Comparison of ENCODE assay signal across 19 mouse cellular contexts in the genomic region with DNA sequence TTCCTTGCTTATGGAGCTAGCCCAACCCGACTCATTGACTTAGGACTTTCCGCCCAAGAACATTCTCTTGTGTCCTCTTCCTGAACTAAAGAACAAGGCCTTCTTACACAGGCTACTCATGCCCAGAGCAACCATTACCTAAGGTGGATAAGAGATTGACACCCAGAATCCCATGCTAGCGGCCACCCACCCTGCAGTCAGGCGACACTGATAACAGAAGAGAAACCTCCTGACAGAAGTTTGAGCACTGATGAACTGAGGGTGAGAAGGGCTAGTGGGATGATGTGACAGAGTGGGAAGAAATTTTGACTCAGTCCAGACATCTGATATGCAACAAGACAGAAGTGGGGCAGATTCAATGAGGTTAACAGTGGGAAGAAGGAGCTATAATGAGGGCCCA. TPM values are rescaled to one million over a fixed set of nuclear protein-coding genes. Genes with fewer than 3 reads are reported as not detected.
A peak's percentile ranks its signal among the peaks of the same experiment; 100 is the strongest.
DNase-seq lines count a peak whose midpoint lies in the region; ATAC-seq and TF ChIP-seq lines count a peak whose summit lies in the region.
"Had no signal": no experiment of that assay in that cellular context is flagged by ENCODE, and none has a peak within 500 bp of the region (broad histone marks: within the 10 kb centered on the region; RNA-seq: fewer than 3 reads in every experiment).

No protein-coding gene starts in this region.

- no peak for ATAC-seq in forebrain, postnatal 0 days
- peak; percentile 88 for ATAC-seq in liver, embryonic 14.5 days (ENCODE audit: insufficient read depth)
- peak; percentile 80; the same call in 1 of the 2 replicates for ATAC-seq in stomach, embryonic 15.5 days (ENCODE audit: insufficient read depth, low FRiP score, low read depth)
- no peak for ATAC-seq in hindbrain, embryonic 13.5 days (ENCODE audit: low FRiP score)
- ATAC-seq: forebrain, embryonic 16.5 days; Patski had no signal

- TF ChIP-seq CTCF in forebrain, postnatal 0 days (IDR thresholded peaks at IDR 0.05; ENCODE audit: low read depth) = no peak
- no peak for TF ChIP-seq CTCF in liver, embryonic 14.5 days (IDR thresholded peaks at IDR 0.05; ENCODE audit: low read depth)

- H3K27ac ChIP-seq in forebrain, embryonic 10.5 days = peak overlapping the region; percentile 67; the same call in 1 of the 2 replicates
- H3K27ac ChIP-seq in forebrain, postnatal 0 days (ENCODE audit: low read depth, low read length) = no peak overlapping the region
- peak overlapping the region; percentile 93 for H3K27ac ChIP-seq in liver, embryonic 14.5 days
- H3K27ac ChIP-seq in stomach, embryonic 15.5 days = no peak overlapping the region
- H3K27ac ChIP-seq in hindbrain, embryonic 13.5 days = no peak overlapping the region
- H3K27ac ChIP-seq: hindbrain, embryonic 12.5 days had no signal

- no peak overlapping the region for H3K4me2 ChIP-seq in forebrain, postnatal 0 days (ENCODE audit: low read depth)
- peak overlapping the region; percentile 54 for H3K4me2 ChIP-seq in liver, embryonic 14.5 days (ENCODE audit: low read depth)
- no peak overlapping the region for H3K4me2 ChIP-seq in stomach, embryonic 15.5 days
- no peak overlapping the region for H3K4me2 ChIP-seq in hindbrain, embryonic 13.5 days
- H3K4me2 ChIP-seq: hindbrain, embryonic 12.5 days; midbrain, embryonic 11.5 days had no signal

- TF ChIP-seq EP300 in liver, embryonic 14.5 days (IDR thresholded peaks at IDR 0.05; ENCODE audit: low read depth) = peak; percentile 79

- 91% methylated on average over 4 of the region's 4 CpGs for WGBS in forebrain, embryonic 10.5 days
- WGBS in forebrain, postnatal 0 days = 98% methylated on average over 4 of the region's 4 CpGs
- WGBS in liver, embryonic 14.5 days (ENCODE audit: insufficient replicate concordance) = 42% methylated on average over 4 of the region's 4 CpGs
- 93% methylated on average over 4 of the region's 4 CpGs for WGBS in stomach, embryonic 15.5 days
- WGBS in hindbrain, embryonic 13.5 days = 97% methylated on average over 4 of the region's 4 CpGs

- H3K9me3 ChIP-seq in forebrain, embryonic 10.5 days = no peaks in the 10 kb centered on the region
- H3K9me3 ChIP-seq in forebrain, postnatal 0 days (ENCODE audit: low read length) = no peaks in the 10 kb centered on the region
- no peaks in the 10 kb centered on the region for H3K9me3 ChIP-seq in liver, embryonic 14.5 days (ENCODE audit: control insufficient read depth, low read length)
- no peaks in the 10 kb centered on the region for H3K9me3 ChIP-seq in stomach, embryonic 15.5 days
- no peaks in the 10 kb centered on the region for H3K9me3 ChIP-seq in hindbrain, embryonic 13.5 days
- H3K9me3 ChIP-seq: hindbrain, embryonic 12.5 days had no signal

- no peak for DNase-seq in forebrain, embryonic 10.5 days (ENCODE audit: extremely low spot score, low spot score)
- no peak for DNase-seq in forebrain, postnatal 0 days
- peak; percentile 22 to 45 for DNase-seq in spleen, postnatal 36 days (ENCODE audit: low spot score in 2 of 2)
- DNase-seq in spleen, postnatal 14 days (ENCODE audit: low spot score in 2 of 2) = no peak
- peak; percentile 70 to 75 (median 73) for DNase-seq in liver, embryonic 14.5 days (ENCODE audit: low read depth in 3 of 3, low spot score in 3 of 3)
- DNase-seq in kidney, adult 11 months = no peak
- DNase-seq: adrenal gland, postnatal 10 days; cerebellum, adult 18-20 months; lung, adult 2 months; lung, postnatal 4 days; right cerebral cortex, postnatal 25 days; thymus, adult 2 months had no signal

- no peaks in the 10 kb centered on the region for H3K36me3 ChIP-seq in forebrain, embryonic 10.5 days (replicated peaks)
- no peaks in the 10 kb centered on the region for H3K36me3 ChIP-seq in forebrain, postnatal 0 days (ENCODE audit: insufficient read depth)
- H3K36me3 ChIP-seq in liver, embryonic 14.5 days (replicated peaks; ENCODE audit: control insufficient read depth, insufficient read depth, low read depth) = no peaks in the 10 kb centered on the region
- H3K36me3 ChIP-seq in stomach, embryonic 15.5 days = no peaks in the 10 kb centered on the region
- H3K36me3 ChIP-seq in hindbrain, embryonic 13.5 days = no peaks in the 10 kb centered on the region
- H3K36me3 ChIP-seq: hindbrain, embryonic 12.5 days had no signal

- no peak overlapping the region for H3K9ac ChIP-seq in forebrain, postnatal 0 days
- peak overlapping the region; percentile 48 for H3K9ac ChIP-seq in liver, embryonic 14.5 days (replicated peaks)
- no peak overlapping the region for H3K9ac ChIP-seq in stomach, embryonic 15.5 days
- H3K9ac ChIP-seq in hindbrain, embryonic 13.5 days = no peak overlapping the region
- H3K9ac ChIP-seq: hindbrain, embryonic 12.5 days had no signal

- H3K4me1 ChIP-seq in forebrain, embryonic 10.5 days = peaks cover 51% of the 10 kb centered on the region
- H3K4me1 ChIP-seq in forebrain, postnatal 0 days (ENCODE audit: insufficient read depth) = no peaks in the 10 kb centered on the region
- H3K4me1 ChIP-seq in liver, embryonic 14.5 days (replicated peaks; ENCODE audit: control insufficient read depth in 2 of 2, insufficient read depth in 2 of 2, low read length in 1 of 2) = peaks cover 49 to 53% of the 10 kb centered on the region in 2 experiments
- no peaks in the 10 kb centered on the region for H3K4me1 ChIP-seq in stomach, embryonic 15.5 days
- H3K4me1 ChIP-seq in hindbrain, embryonic 13.5 days (replicated peaks) = 0 out of 2 replicates have a peak, but pooled peaks cover 4% of the 10 kb centered on the region

- no peak overlapping the region for H3K4me3 ChIP-seq in forebrain, embryonic 10.5 days
- no peak overlapping the region for H3K4me3 ChIP-seq in forebrain, postnatal 0 days (ENCODE audit: low read depth, low read length)
- no peak overlapping the region for H3K4me3 ChIP-seq in liver, embryonic 14.5 days (ENCODE audit: insufficient read depth in 1 of 2, low read depth in 2 of 2, low read length in 2 of 2)
- no peak overlapping the region for H3K4me3 ChIP-seq in stomach, embryonic 15.5 days (replicated peaks)
- H3K4me3 ChIP-seq in hindbrain, embryonic 13.5 days = no peak overlapping the region
- H3K4me3 ChIP-seq: hindbrain, embryonic 12.5 days had no signal

- peaks cover 58% of the 10 kb centered on the region for H3K27me3 ChIP-seq in forebrain, embryonic 10.5 days (ENCODE audit: poor library complexity, severe bottlenecking)
- no peaks in the 10 kb centered on the region for H3K27me3 ChIP-seq in forebrain, postnatal 0 days (ENCODE audit: insufficient read depth, low read length)
- H3K27me3 ChIP-seq in liver, embryonic 14.5 days (ENCODE audit: control insufficient read depth, insufficient read depth, low read length) = no peaks in the 10 kb centered on the region
- H3K27me3 ChIP-seq in stomach, embryonic 15.5 days (replicated peaks) = no peaks in the 10 kb centered on the region
- no peaks in the 10 kb centered on the region for H3K27me3 ChIP-seq in hindbrain, embryonic 13.5 days
- H3K27me3 ChIP-seq: hindbrain, embryonic 12.5 days; Patski had no signal

RNA-seq across cellular contexts. Expression of gene Casq2, which starts 58.2 kb away (rescaled TPM):
- polyA plus RNA-seq in forebrain, embryonic 10.5 days (2016; fragmentation: Nextera tagmentation; extraction: Ambion mirVana) = not detected in 2 replicates
- total RNA-seq in forebrain, postnatal 0 days (2014; rRNA removed) = 2.3 and 5.3 TPM in 2 replicates
- polyA plus RNA-seq in forebrain, postnatal 0 days (2015; fragmentation: Nextera tagmentation; extraction: Ambion mirVana) = 0.59 and 1.1 TPM in 2 replicates
- polyA plus RNA-seq in liver, embryonic 14.5 days (2012; rRNA removed) = 0.31 and 0.89 TPM in 2 replicates
- polyA plus RNA-seq in liver, embryonic 14.5 days (2014; fragmentation: Nextera tagmentation; extraction: Ambion mirVana) = 0.49 and 0.88 TPM in 2 replicates
- 1.7 and 3.5 TPM in 2 replicates for polyA plus RNA-seq in stomach, embryonic 15.5 days (2015; fragmentation: Nextera tagmentation; extraction: Ambion mirVana)
- polyA plus RNA-seq in hindbrain, embryonic 13.5 days (2015; fragmentation: Nextera tagmentation; extraction: Ambion mirVana) = 0.97 and 1.1 TPM in 2 replicates
- total RNA-seq: common myeloid progenitor, adult 5-6 weeks had no signal
- polyA plus RNA-seq: midbrain, embryonic 11.5 days had no signal

Comparison
In these comparisons a context has a peak if more than half of its experiments do, and no peak if none do; other contexts are left out.
1. DNase-seq: peak in spleen, postnatal 36 days (2 of 2) and liver, embryonic 14.5 days (3 of 3); none in forebrain, embryonic 10.5 days (single experiment), forebrain, postnatal 0 days (single experiment), spleen, postnatal 14 days (0 of 2) and kidney, adult 11 months (single experiment).
2. H3K27ac ChIP-seq: peak in forebrain, embryonic 10.5 days (single experiment) and liver, embryonic 14.5 days (single experiment); none in forebrain, postnatal 0 days (single experiment), stomach, embryonic 15.5 days (single experiment) and hindbrain, embryonic 13.5 days (single experiment).
3. ATAC-seq: peak in liver, embryonic 14.5 days (single experiment) and stomach, embryonic 15.5 days (single experiment); none in forebrain, postnatal 0 days (single experiment) and hindbrain, embryonic 13.5 days (single experiment).